Mouse (Mus musculus) cortical plate, adult 2 months (tissue): ENCODE measurements around the gene Msi1. TPM values are rescaled to one million over a fixed set of nuclear protein-coding genes. Genes with fewer than 3 reads are reported as not detected.

Experiments used
- H3K27ac ChIP-seq: fragments of 200-500 bp; 2 replicates; pipeline ENCODE4 v1.5.1; 2012; ENCODE audit warnings: low read length, control low read depth, inconsistent platforms; ENCODE audit not compliant: insufficient read depth
- H3K4me1 ChIP-seq: fragments of 200-500 bp; 2 replicates; pipeline ENCODE4 v1.6.1; 2011; ENCODE audit warnings: low read length; ENCODE audit not compliant: control insufficient read depth, insufficient read depth
- H3K4me3 ChIP-seq: fragments of 200-500 bp; 2 replicates; pipeline ENCODE4 v1.5.1; 2011; ENCODE audit warnings: mild to moderate bottlenecking, low read length, control low read depth; ENCODE audit not compliant: insufficient read depth
- CTCF ChIP-seq: fragments of 200-500 bp; IDR thresholded peaks from 2 replicates; pipeline ENCODE4 v1.5.1; 2011; ENCODE audit warnings: mild to moderate bottlenecking, control low read depth, low read length; ENCODE audit not compliant: insufficient read depth; ENCODE audit errors: extremely low read depth
- POLR2A ChIP-seq: fragments of 200-500 bp; IDR thresholded peaks from 2 replicates; pipeline ENCODE4 v1.6.1; 2011; ENCODE audit warnings: mild to moderate bottlenecking, low read length, control low read depth; ENCODE audit not compliant: insufficient read depth; ENCODE audit errors: extremely low read depth
- polyA plus RNA-seq: library from polyadenylated mRNA; depleted of rRNA; stranded (reverse); fragments of >200 nt; gene quantifications from 2 replicates; pipeline ENCODE4 v1.2.3, GENCODE M21; 2012

Msi1 gene
- polyA plus RNA-seq, 1 experiment: 44.3 TPM

DNA sequence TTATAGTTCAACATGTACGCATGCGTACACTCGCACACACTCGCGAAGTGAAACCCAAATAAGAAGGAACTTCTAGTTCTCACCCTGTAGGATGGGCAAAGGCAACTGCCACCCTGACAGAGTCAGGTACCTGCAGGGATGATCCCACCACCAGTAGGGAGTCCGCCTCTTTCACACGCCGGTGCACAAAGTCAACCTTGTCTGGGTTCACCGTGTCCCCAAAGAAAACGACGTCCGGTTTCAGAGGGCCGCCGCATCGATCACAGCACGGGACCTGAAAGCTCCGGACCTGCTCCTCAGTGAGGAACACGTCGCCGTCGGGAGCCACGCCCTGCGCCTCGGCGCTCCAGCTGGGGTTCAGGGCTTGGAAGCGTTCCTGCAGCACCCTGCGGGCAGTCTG lies 50.7 kb downstream of the Msi1 start:
- H3K4me3 ChIP-seq: no peak overlapping the region
- H3K4me1 ChIP-seq: no peaks in the 10 kb centered on the region
- no peak overlapping the region for H3K27ac ChIP-seq
- TF ChIP-seq POLR2A (no peak), CTCF (no peak)

DNA sequence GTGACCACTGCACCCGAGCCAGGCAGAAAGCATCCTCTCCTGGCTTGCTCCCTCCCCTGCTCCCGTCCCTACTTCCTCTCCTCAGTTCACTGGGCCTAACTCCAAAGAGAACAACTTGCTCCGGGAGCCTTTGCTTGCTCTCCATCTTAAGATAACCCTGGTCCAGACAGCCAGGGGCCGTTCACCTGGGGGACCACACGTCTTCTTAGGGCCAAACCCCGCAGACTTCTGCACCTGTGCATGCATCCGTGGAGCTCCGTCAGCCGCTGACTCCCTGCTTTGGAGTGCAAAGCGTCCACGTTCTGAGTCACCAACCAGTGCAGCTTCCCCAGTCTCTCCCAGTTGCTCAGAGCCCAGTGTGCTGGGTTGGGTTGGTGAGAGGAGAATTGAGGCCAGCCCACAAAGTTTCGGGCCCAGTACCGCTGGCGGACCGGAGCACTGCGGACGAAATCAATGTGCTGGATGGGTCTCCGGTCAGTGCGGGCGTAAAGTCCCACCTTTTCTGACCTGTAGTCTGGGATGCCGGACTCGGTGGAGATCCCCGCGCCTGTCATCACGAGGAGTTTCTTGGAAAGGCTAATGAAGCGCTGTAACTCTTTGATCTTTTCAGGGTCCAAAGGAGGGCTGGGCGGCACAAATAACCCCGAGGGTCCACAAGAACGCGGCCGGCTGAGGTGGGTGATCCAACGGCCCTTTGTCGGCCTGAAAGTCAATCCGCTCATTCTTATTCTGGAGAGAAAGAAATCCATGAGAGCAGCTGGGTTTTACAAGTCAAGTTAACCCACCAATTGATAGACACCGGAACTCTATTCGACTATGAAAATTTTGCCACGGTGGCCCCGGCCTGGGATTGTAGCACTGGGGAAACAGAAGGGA lies 53.2 kb downstream of the Msi1 start:
- TF ChIP-seq CTCF: no peak
- TF ChIP-seq POLR2A: no peak
- Histone ChIP-seq H3K27ac (no peak overlapping the region), H3K4me1 (no peaks in the 10 kb centered on the region), H3K4me3 (no peak overlapping the region)

GRCm38 (mm10) chr5:115483385-115483784 lies 54.0 kb downstream of the Msi1 start:
- no peaks in the 10 kb centered on the region for H3K4me1 ChIP-seq
- no peak overlapping the region for H3K27ac ChIP-seq
- TF ChIP-seq CTCF (no peak), POLR2A (no peak)
- H3K4me3 ChIP-seq: no peak overlapping the region; the same call in 1 of the 2 replicates

DNA sequence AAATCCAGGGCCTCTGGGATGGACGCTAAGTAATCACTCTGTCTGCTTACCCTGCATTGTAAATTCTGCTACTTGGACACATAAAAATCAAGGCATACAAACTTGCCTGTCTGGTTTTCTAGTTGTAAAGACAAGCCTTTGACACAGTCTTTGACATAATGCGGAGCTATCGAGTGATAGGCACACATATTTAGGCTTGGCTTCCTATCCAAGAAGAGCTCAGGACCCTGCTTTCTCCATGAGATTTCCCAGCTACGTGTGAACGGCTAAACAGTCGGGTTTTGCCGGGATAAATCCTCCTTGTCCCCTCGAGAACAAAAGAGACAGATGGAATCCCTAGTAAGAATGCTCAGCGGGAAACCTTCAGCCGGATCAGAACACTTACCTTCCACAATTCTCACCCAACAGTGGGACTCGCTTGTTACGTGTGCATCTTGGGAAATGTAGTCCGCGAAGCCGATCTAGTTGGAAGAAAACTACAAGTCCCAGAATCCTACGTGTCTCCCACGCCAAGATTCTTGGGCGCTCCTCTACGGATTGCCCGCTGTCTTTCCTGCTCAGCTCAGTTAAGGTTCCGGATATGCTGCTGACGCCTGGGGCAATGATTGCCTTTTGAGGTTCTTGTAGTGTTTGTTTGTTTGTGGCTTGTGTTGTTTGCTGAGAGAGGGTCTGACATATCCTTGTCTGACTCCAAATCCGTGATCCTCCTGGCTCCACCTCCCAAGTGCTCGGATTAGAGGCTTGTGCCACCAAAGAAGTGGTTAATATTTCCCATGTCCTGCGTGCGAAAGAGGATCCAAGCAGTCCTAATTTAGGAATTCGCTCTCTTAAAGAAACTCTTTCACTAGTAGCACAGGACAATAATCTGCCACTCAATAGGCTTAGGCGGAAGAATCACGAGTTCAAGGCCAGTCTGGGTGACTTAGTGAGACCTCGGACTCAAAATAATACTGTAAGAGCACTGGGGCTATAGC lies 54.8 kb downstream of the Msi1 start, which contains the start of gene Sirt4:
Gene Sirt4 (minus strand): TSS at position 779 of the 974 bp plus-strand sequence.
- Histone ChIP-seq H3K4me3 (peak within 1 kb of the TSS; percentile 53), H3K4me1 (peaks cover 2% of the 10 kb centered on the region; the same call in 1 of the 2 replicates), H3K27ac (no peak within 1 kb of the TSS; the same call in 1 of the 2 replicates)
- TF ChIP-seq POLR2A: peak; percentile 99
- TF ChIP-seq CTCF: no peak

GRCm38 (mm10) chr5:115484996-115485395 lies 55.6 kb downstream of the Msi1 start:
- Histone ChIP-seq H3K4me3 (peak overlapping the region; percentile 53; the same call in 1 of the 2 replicates), H3K27ac (no peak overlapping the region), H3K4me1 (peaks cover 2% of the 10 kb centered on the region; the same call in 1 of the 2 replicates)
- no peak for TF ChIP-seq CTCF
- no peak for TF ChIP-seq POLR2A

GRCm38 (mm10) chr5:115485489-115486205 lies 56.2 kb downstream of the Msi1 start:
- no peak for TF ChIP-seq CTCF
- no peak for TF ChIP-seq POLR2A
- Histone ChIP-seq H3K4me1 (peaks cover 2% of the 10 kb centered on the region; the same call in 1 of the 2 replicates), H3K4me3 (no peak overlapping the region), H3K27ac (no peak overlapping the region)

DNA sequence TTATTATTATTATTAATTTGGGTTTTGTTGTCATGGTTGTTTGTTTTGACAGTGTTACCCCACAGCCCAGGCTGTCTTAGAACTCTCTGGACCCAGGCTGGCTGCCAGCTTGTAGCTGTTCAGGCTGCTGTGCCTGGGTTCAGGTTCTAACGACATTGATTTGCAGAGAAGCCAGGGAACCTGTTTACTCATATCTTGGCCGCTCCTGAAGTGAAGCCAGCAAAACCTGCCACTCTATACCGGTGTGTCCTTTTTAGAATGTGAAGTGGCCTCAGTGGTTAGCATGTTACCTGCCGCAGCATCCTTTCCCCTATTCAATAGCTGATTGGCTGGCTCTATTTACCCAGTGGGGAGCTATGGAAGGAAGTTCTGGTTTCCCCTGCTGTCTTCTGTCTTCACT lies 57.3 kb downstream of the Msi1 start:
- H3K27ac ChIP-seq: no peak overlapping the region
- H3K4me3 ChIP-seq: no peak overlapping the region
- TF ChIP-seq CTCF (no peak), POLR2A (no peak)
- peaks cover 2% of the 10 kb centered on the region; the same call in 1 of the 2 replicates for H3K4me1 ChIP-seq

- no peak overlapping the region for H3K4me3 ChIP-seq
- H3K27ac ChIP-seq: no peak overlapping the region
- H3K4me1 ChIP-seq: peaks cover 2% of the 10 kb centered on the region; the same call in 1 of the 2 replicates
- TF ChIP-seq CTCF: no peak
- no peak for TF ChIP-seq POLR2A
Measured at GRCm38 (mm10) chr5:115487353-115487752, 58.0 kb downstream of the Msi1 start.

- Histone ChIP-seq H3K4me1 (peaks cover 2% of the 10 kb centered on the region; the same call in 1 of the 2 replicates), H3K4me3 (no peak overlapping the region), H3K27ac (no peak overlapping the region)
- TF ChIP-seq CTCF (no peak), POLR2A (no peak)
Measured at GRCm38 (mm10) chr5:115487942-115488580, 58.7 kb downstream of the Msi1 start.
